Mouse (Mus musculus) skeletal muscle tissue, adult 2 months (tissue): ENCODE measurements around the gene Chd1l.

Source experiments
- DNase-seq: peaks from one replicate; pipeline ENCODE4 v3.0.0-alpha.2; 2012; ENCODE audit warnings: low read depth, low spot score

Chd1l gene

GRCm38 (mm10) chr3:97617091-97617825 lies 7.3 kb upstream of the Chd1l start:
- no peak for DNase-seq

GRCm38 (mm10) chr3:97615933-97616332 lies 5.9 kb upstream of the Chd1l start:
- DNase-seq: no peak

- DNase-seq: no peak
Observed at GRCm38 (mm10) chr3:97615154-97615553, 5.2 kb upstream of the Chd1l start.

- DNase-seq: no peak
Observed at GRCm38 (mm10) chr3:97611021-97611420, 1.0 kb upstream of the Chd1l start.

- no peak for DNase-seq
Observed at GRCm38 (mm10) chr3:97609201-97609844, 680 bp downstream of the Chd1l start.

- no peak for DNase-seq
Observed at GRCm38 (mm10) chr3:97600050-97600832, 9.8 kb downstream of the Chd1l start.

GRCm38 (mm10) chr3:97596796-97597195 lies 13.2 kb downstream of the Chd1l start:
- DNase-seq: no peak

- DNase-seq: no peak
Observed at GRCm38 (mm10) chr3:97595066-97595465, 14.9 kb downstream of the Chd1l start.

GRCm38 (mm10) chr3:97594140-97594539 lies 15.9 kb downstream of the Chd1l start:
- DNase-seq: no peak

GRCm38 (mm10) chr3:97593089-97593488 lies 16.9 kb downstream of the Chd1l start:
- no peak for DNase-seq

GRCm38 (mm10) chr3:97590699-97591098 lies 19.3 kb downstream of the Chd1l start:
- DNase-seq: no peak

GRCm38 (mm10) chr3:97587656-97588055 lies 22.3 kb downstream of the Chd1l start:
- no peak for DNase-seq

GRCm38 (mm10) chr3:97585383-97586160 lies 24.4 kb downstream of the Chd1l start:
- DNase-seq: peak; percentile 31

- no peak for DNase-seq
Observed at GRCm38 (mm10) chr3:97573807-97574206, 36.2 kb downstream of the Chd1l start.

- DNase-seq: no peak
Observed at GRCm38 (mm10) chr3:97564588-97564987, 45.4 kb downstream of the Chd1l start.

GRCm38 (mm10) chr3:97558554-97558953 lies 51.4 kb downstream of the Chd1l start:
- DNase-seq: no peak

GRCm38 (mm10) chr3:97546205-97546604 lies 63.8 kb downstream of the Chd1l start:
- no peak for DNase-seq

- DNase-seq: no peak
Observed at GRCm38 (mm10) chr3:97540171-97540570, 69.8 kb downstream of the Chd1l start.

- DNase-seq: no peak
Observed at GRCm38 (mm10) chr3:97538634-97539033, 71.4 kb downstream of the Chd1l start.

GRCm38 (mm10) chr3:97537006-97537405 lies 73.0 kb downstream of the Chd1l start:
- no peak for DNase-seq

- DNase-seq: no peak
Observed at GRCm38 (mm10) chr3:97535660-97536059, 74.3 kb downstream of the Chd1l start.

- DNase-seq: no peak
Observed at GRCm38 (mm10) chr3:97525458-97525857, 84.5 kb downstream of the Chd1l start.
